Mouse (Mus musculus) lung, embryonic 16.5 days (tissue): ENCODE measurements at regions not wholly inside any gene's neighbourhood (a gene's known extent, or its start where the extent isn't known, plus 50 kb on each side); places are given as distances from the start of the nearest gene placed in this dataset.

Source experiments
- ATAC-seq: fragments of 200-750 bp; cut with Nextera tagmentation; 2 replicates; pipeline ENCODE4 v1.8.0; 2017; ENCODE audit warnings: low read depth, mild to moderate bottlenecking, moderate library complexity
- H3K27ac ChIP-seq: fragments of 300-500 bp; sonication (generic); 2 replicates; pipeline ENCODE4 v1.5.1; 2014; ENCODE audit warnings: mild to moderate bottlenecking, control low read depth, low read length
- H3K27me3 ChIP-seq: fragments of 300-500 bp; sonication (generic); 2 replicates; pipeline ENCODE4 v1.6.1; 2014; ENCODE audit warnings: low read depth, low read length, mixed read lengths; ENCODE audit not compliant: control insufficient read depth, insufficient read depth
- H3K36me3 ChIP-seq: fragments of 300-500 bp; sonication (generic); 2 replicates; pipeline ENCODE4 v1.6.1; 2014; ENCODE audit warnings: low read length; ENCODE audit not compliant: control insufficient read depth, insufficient read depth
- H3K4me1 ChIP-seq: fragments of 300-500 bp; sonication (generic); replicated peaks from 2 replicates; pipeline ENCODE4 v1.6.1; 2014; ENCODE audit warnings: low read length, mixed read lengths; ENCODE audit not compliant: control insufficient read depth, insufficient read depth
- H3K4me2 ChIP-seq: fragments of 300-500 bp; sonication (generic); 2 replicates; pipeline ENCODE4 v1.6.1; 2014; ENCODE audit warnings: low read depth, low read length, control low read depth
- H3K4me3 ChIP-seq: fragments of 300-500 bp; sonication (generic); 2 replicates; pipeline ENCODE4 v1.5.1; 2014; ENCODE audit warnings: mild to moderate bottlenecking, low read length, control low read depth
- H3K9ac ChIP-seq: fragments of 300-500 bp; sonication (generic); 2 replicates; pipeline ENCODE4 v1.6.1; 2014; ENCODE audit warnings: low read length, control low read depth
- H3K9me3 ChIP-seq: fragments of 300-500 bp; sonication (generic); 2 replicates; pipeline ENCODE4 v1.6.1; 2016; ENCODE audit warnings: low read length; ENCODE audit not compliant: control insufficient read depth
- WGBS: fragments of 180-500 bp; shearing (Covaris S2); extraction: QIAGEN DNeasy Blood & Tissue Kit; methylation state at CpG from one replicate; pipeline ENCODE4 v1.1.7; 2014; 5-methylcytosine and 5-hydroxymethylcytosine counted together

GRCm38 (mm10) chr5:12209631-12210030, 173.6 kb upstream of the Sema3d start:
- ATAC-seq: no peak
- 54% methylated on average over 1 of the region's 1 CpGs for WGBS
- no peaks in the 10 kb centered on the region; the same call in 1 of the 2 replicates for H3K9me3 ChIP-seq

GRCm38 (mm10) chr5:12213448-12213847, 169.7 kb upstream of the Sema3d start:
- no peak for ATAC-seq
- Histone ChIP-seq H3K27ac (no peak overlapping the region), H3K9ac (no peak overlapping the region), H3K27me3 (no peaks in the 10 kb centered on the region), H3K36me3 (no peaks in the 10 kb centered on the region), H3K9me3 (no peaks in the 10 kb centered on the region; the same call in 1 of the 2 replicates), H3K4me3 (no peak overlapping the region), H3K4me1 (no peaks in the 10 kb centered on the region), H3K4me2 (no peak overlapping the region)
- WGBS: 66% methylated on average over 3 of the region's 3 CpGs

More at GRCm38 (mm10) chr5:12209631-12210030, 173.6 kb upstream of the Sema3d start:
- no peak overlapping the region for H3K9ac ChIP-seq
- H3K4me2 ChIP-seq: no peak overlapping the region
- H3K4me3 ChIP-seq: no peak overlapping the region
- no peaks in the 10 kb centered on the region for H3K4me1 ChIP-seq
- no peak overlapping the region for H3K27ac ChIP-seq
- no peaks in the 10 kb centered on the region for H3K27me3 ChIP-seq
- no peaks in the 10 kb centered on the region for H3K36me3 ChIP-seq

- no peak for ATAC-seq
- WGBS: 75% methylated on average over 2 of the region's 2 CpGs
- no peaks in the 10 kb centered on the region for H3K36me3 ChIP-seq
Observed at GRCm38 (mm10) chr5:12219424-12220107, 163.6 kb upstream of the Sema3d start.

GRCm38 (mm10) chr5:12222622-12223021, 160.6 kb upstream of the Sema3d start:
- no peak overlapping the region for H3K27ac ChIP-seq
- H3K4me1 ChIP-seq: no peaks in the 10 kb centered on the region
- no peak overlapping the region for H3K4me2 ChIP-seq
- H3K36me3 ChIP-seq: no peaks in the 10 kb centered on the region
- no peak for ATAC-seq
- no peaks in the 10 kb centered on the region for H3K27me3 ChIP-seq
- H3K9me3 ChIP-seq: no peaks in the 10 kb centered on the region
- WGBS: 87% methylated on average over 1 of the region's 1 CpGs
- H3K9ac ChIP-seq: no peak overlapping the region
- no peak overlapping the region for H3K4me3 ChIP-seq

More at GRCm38 (mm10) chr5:12219424-12220107, 163.6 kb upstream of the Sema3d start:
- Histone ChIP-seq H3K27me3 (no peaks in the 10 kb centered on the region), H3K9me3 (no peaks in the 10 kb centered on the region), H3K4me3 (no peak overlapping the region), H3K27ac (no peak overlapping the region), H3K4me1 (no peaks in the 10 kb centered on the region), H3K4me2 (no peak overlapping the region), H3K9ac (no peak overlapping the region)

GRCm38 (mm10) chr5:12233377-12234096, 149.6 kb upstream of the Sema3d start:
- H3K4me2 ChIP-seq: no peak overlapping the region
- no peaks in the 10 kb centered on the region for H3K4me1 ChIP-seq
- WGBS: 43% methylated on average over 5 of the region's 5 CpGs
- H3K9ac ChIP-seq: no peak overlapping the region
- H3K36me3 ChIP-seq: no peaks in the 10 kb centered on the region
- H3K27ac ChIP-seq: no peak overlapping the region
- no peak overlapping the region for H3K4me3 ChIP-seq
- H3K27me3 ChIP-seq: no peaks in the 10 kb centered on the region
- no peaks in the 10 kb centered on the region for H3K9me3 ChIP-seq
- ATAC-seq: peak; percentile 94

- H3K4me2 ChIP-seq: 0 out of 2 replicates have a peak overlapping the region, but pooled peaks have one; percentile 1
- no peaks in the 10 kb centered on the region for H3K36me3 ChIP-seq
- ATAC-seq: peak; percentile 52; the same call in 1 of the 2 replicates
- H3K9me3 ChIP-seq: no peaks in the 10 kb centered on the region
- no peak overlapping the region for H3K4me3 ChIP-seq
- WGBS: 18% methylated on average over 9 of the region's 9 CpGs
- H3K9ac ChIP-seq: no peak overlapping the region
- H3K4me1 ChIP-seq: no peaks in the 10 kb centered on the region
- H3K27me3 ChIP-seq: no peaks in the 10 kb centered on the region
- no peak overlapping the region for H3K27ac ChIP-seq
Observed at GRCm38 (mm10) chr5:12243179-12243805, 139.9 kb upstream of the Sema3d start.

- H3K27me3 ChIP-seq: no peaks in the 10 kb centered on the region
- 33% methylated on average over 4 of the region's 4 CpGs for WGBS
- no peak for ATAC-seq
- no peak overlapping the region for H3K4me3 ChIP-seq
- peak overlapping the region; percentile 32; the same call in 1 of the 2 replicates for H3K4me2 ChIP-seq
- no peaks in the 10 kb centered on the region for H3K36me3 ChIP-seq
- no peaks in the 10 kb centered on the region for H3K9me3 ChIP-seq
- no peak overlapping the region for H3K9ac ChIP-seq
- no peaks in the 10 kb centered on the region for H3K4me1 ChIP-seq
- no peak overlapping the region for H3K27ac ChIP-seq
Observed at GRCm38 (mm10) chr5:12293685-12294084, 89.5 kb upstream of the Sema3d start.

GRCm38 (mm10) chr5:12297331-12297730, 85.9 kb upstream of the Sema3d start:
- no peaks in the 10 kb centered on the region for H3K9me3 ChIP-seq
- no peak overlapping the region for H3K9ac ChIP-seq
- 62% methylated on average over 2 of the region's 2 CpGs for WGBS
- no peak overlapping the region for H3K4me3 ChIP-seq
- H3K36me3 ChIP-seq: no peaks in the 10 kb centered on the region
- no peaks in the 10 kb centered on the region for H3K4me1 ChIP-seq
- H3K27ac ChIP-seq: no peak overlapping the region
- no peak overlapping the region for H3K4me2 ChIP-seq
- no peaks in the 10 kb centered on the region for H3K27me3 ChIP-seq
- no peak for ATAC-seq
